Mouse (Mus musculus): ENCODE data around the gene Cacna2d2.

GRCm38 (mm10) chr9:107453151-107453550, 53.7 kb downstream of the Cacna2d2 start:
- TF ChIP-seq CTCF (IDR thresholded peaks at IDR 0.05) (no peak), EP300 (IDR thresholded peaks at IDR 0.05; ENCODE audit: insufficient read depth, low read depth, low read length) (no peak)

Measured in heart, adult 2 months (tissue).